Mouse (Mus musculus) embryonic facial prominence, embryonic 10.5 days (tissue): ENCODE data around the gene Nrg4. TPM values are rescaled to one million over a fixed set of nuclear protein-coding genes. Genes with fewer than 3 reads are reported as not detected.
"Not testable (repeated sequence)": the region's sequence is repeated elsewhere in the genome, so short reads cannot be mapped to it uniquely, and the experiment has no call there.

Source experiments
- DNase-seq: peaks from one replicate; pipeline ENCODE4 v3.0.0-alpha.2; 2017; ENCODE audit warnings: low spot score
- H3K27ac ChIP-seq: fragments of 300-500 bp; sonication (generic); replicated peaks from 2 replicates; pipeline ENCODE4 v1.5.1; 2016; ENCODE audit warnings: mild to moderate bottlenecking
- H3K27me3 ChIP-seq: fragments of 300-500 bp; sonication (generic); replicated peaks from 2 replicates; pipeline ENCODE4 v1.6.1; 2016; ENCODE audit warnings: low read depth, mild to moderate bottlenecking; ENCODE audit not compliant: poor library complexity, severe bottlenecking
- H3K36me3 ChIP-seq: fragments of 300-500 bp; sonication (generic); replicated peaks from 2 replicates; pipeline ENCODE4 v1.6.1; 2016; ENCODE audit warnings: mild to moderate bottlenecking, moderate library complexity
- H3K4me1 ChIP-seq: fragments of 300-500 bp; sonication (generic); 2 replicates; pipeline ENCODE4 v1.6.1; 2016
- H3K4me3 ChIP-seq: fragments of 300-500 bp; sonication (generic); 2 replicates; pipeline ENCODE4 v1.5.1; 2016; ENCODE audit warnings: mild to moderate bottlenecking, moderate library complexity
- H3K9me3 ChIP-seq: fragments of 300-500 bp; sonication (generic); 2 replicates; pipeline ENCODE4 v1.6.1; 2016; ENCODE audit warnings: mild to moderate bottlenecking
- WGBS: fragments of 180-500 bp; shearing (Covaris S2); methylation state at CpG from one replicate; pipeline ENCODE4 v1.1.7; 2016; 5-methylcytosine and 5-hydroxymethylcytosine counted together
- polyA plus RNA-seq: library from polyadenylated mRNA; unstranded; fragments of >200 nt; fragmentation: Nextera tagmentation; extraction: Ambion mirVana; gene quantifications from 2 replicates; pipeline ENCODE4 v1.2.1, GENCODE M21; 2016

The Nrg4 gene
- polyA plus RNA-seq, 1 experiment from 2014 or later = 1.6 TPM

DNA sequence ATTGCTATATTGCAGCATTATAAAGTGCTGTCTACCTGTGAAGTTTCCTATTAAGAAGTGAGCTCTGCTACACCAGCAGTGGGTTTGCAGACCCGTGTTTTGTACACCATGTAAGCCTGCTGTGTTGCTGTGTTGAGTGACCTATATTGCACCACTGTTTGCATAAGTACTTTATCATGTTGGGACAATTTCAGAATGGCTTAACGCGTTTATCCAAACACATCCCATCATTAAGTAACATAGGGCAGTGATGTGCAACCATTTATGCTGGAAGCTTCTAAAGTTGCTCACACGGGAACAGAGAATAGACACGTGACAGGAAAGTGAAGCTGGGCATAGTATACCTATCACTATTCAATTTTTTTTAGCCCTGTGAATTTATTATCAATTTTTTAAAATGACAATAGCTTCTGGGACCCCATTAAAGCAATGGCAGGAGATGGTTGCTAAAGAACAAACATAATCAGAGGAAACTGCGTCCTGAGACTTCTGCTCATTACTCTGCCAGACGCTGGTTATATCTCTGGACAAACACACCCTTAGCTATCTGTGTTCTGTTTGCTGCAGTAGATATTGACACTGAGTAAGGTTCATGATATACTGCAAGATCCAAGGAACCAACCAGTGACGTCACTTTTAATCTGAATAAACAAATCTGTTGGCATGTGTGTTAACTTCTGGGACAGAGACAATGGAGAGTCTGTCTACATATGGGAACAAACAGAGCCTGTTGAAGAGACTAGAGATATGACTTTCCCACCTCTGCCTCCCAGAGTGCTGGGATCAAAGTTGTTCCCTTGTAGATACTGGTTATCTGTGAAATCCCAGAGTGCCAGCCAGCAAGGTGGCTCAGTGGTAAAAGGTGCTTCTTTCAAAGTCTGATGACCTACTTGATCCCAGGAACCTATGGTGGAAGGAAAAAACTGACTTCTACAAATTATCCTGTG, 62.0 kb downstream of the Nrg4 start:
- DNase-seq = no peak
- Histone ChIP-seq H3K9me3 (no peaks in the 10 kb centered on the region), H3K4me3 (no peak overlapping the region), H3K4me1 (no peaks in the 10 kb centered on the region), H3K36me3 (no peaks in the 10 kb centered on the region), H3K27ac (no peak overlapping the region), H3K27me3 (no peaks in the 10 kb centered on the region)
- WGBS = 83% methylated on average over 8 of the region's 8 CpGs

DNA sequence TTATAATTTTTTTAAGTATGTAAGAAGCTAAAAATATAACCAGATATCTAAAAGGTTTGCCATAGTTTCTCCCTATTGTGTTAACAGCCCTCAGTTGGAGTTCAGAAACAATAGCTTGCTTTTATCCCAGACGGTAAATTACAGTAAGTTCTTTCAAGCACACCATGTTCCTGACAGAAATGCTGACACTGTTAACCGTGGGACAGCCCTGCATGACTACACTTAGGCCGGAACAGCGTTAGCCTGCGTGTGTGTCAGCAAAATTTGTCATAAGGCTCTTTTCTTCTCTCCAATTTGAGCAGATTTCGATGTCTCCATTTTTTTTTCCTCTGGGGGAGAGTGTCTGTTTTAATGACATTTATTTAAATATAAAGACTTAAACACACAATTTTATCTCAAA, 66.9 kb downstream of the Nrg4 start:
- DNase-seq = no peak
- H3K4me1 ChIP-seq = no peaks in the 10 kb centered on the region
- H3K27ac ChIP-seq = no peak overlapping the region
- WGBS = 76% methylated on average over 6 of the region's 6 CpGs
- H3K4me3 ChIP-seq = no peak overlapping the region
- no peaks in the 10 kb centered on the region for H3K9me3 ChIP-seq
- no peaks in the 10 kb centered on the region for H3K27me3 ChIP-seq
- no peaks in the 10 kb centered on the region for H3K36me3 ChIP-seq

DNA sequence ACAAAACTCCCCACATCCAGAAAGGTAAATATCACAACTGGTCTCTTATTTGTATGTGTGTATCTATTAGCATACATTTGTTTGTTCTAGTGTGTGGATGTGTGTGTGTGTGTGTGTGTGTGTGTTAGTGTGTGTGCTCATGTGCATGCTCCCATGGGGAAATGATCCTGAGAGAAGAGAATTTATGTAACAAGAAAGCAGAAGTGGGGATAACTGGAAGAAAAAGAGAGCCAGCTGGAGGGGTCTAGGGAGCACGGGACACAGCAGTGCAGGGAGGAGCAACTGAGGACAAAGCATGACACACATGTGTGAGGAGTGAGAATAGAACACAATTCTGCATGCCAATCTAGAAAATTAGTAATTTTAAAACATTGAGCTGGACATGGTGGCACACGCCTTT, 69.5 kb downstream of the Nrg4 start:
- 83% methylated on average over 2 of the region's 2 CpGs for WGBS
- no peaks in the 10 kb centered on the region for H3K36me3 ChIP-seq
- no peaks in the 10 kb centered on the region for H3K4me1 ChIP-seq
- no peaks in the 10 kb centered on the region for H3K27me3 ChIP-seq
- no peak overlapping the region for H3K27ac ChIP-seq
- no peak overlapping the region for H3K4me3 ChIP-seq
- no peak for DNase-seq
- no peaks in the 10 kb centered on the region for H3K9me3 ChIP-seq

DNA sequence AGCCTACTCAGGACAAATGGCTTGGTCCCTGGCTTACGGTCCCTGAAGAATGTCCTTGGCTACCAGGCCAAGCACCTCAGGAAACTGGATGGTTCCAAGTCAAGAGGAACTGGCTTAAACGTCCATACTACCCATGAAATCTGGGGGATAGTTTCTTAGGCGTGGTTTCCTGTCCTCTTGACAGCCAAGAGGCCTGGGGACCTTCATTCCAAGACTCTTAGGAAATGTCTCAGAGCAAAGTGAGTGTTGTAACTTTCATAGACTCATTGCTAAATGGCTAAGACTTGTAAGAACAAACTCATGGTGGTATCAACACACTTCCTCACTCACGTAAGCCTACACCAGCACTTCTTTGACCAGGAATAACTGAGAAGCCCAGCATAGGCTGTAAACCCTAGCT, 71.0 kb downstream of the Nrg4 start:
- no peak for DNase-seq
- no peaks in the 10 kb centered on the region for H3K9me3 ChIP-seq
- no peaks in the 10 kb centered on the region for H3K27me3 ChIP-seq
- no peak overlapping the region for H3K27ac ChIP-seq
- no peaks in the 10 kb centered on the region for H3K36me3 ChIP-seq
- H3K4me3 ChIP-seq = no peak overlapping the region
- no peaks in the 10 kb centered on the region for H3K4me1 ChIP-seq
- whole genome bisulfite sequencing = 71% methylated on average over 4 of the region's 4 CpGs

DNA sequence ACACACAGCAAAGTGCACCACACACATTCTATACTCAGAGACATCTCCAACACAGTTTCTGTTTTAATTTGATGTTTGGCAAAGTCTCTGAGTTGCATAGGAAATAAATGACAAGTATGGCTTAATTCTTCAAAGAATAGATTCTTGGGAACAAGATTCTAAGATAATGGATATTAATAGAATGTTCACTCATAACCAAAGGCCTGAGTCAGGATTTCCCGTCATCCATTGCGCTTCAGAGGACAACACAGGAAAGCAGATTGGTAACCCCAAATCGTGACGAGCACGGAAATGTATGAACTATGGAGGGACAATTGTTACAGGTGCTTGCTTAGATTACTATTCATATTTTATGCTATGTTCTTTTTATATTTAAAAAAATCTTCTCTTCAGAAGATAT, 71.6 kb downstream of the Nrg4 start:
- WGBS = 95% methylated on average over 5 of the region's 5 CpGs
- Histone ChIP-seq H3K4me3 (no peak overlapping the region), H3K27me3 (no peaks in the 10 kb centered on the region), H3K36me3 (no peaks in the 10 kb centered on the region), H3K9me3 (no peaks in the 10 kb centered on the region), H3K4me1 (no peaks in the 10 kb centered on the region), H3K27ac (no peak overlapping the region)
- DNase-seq = no peak

DNA sequence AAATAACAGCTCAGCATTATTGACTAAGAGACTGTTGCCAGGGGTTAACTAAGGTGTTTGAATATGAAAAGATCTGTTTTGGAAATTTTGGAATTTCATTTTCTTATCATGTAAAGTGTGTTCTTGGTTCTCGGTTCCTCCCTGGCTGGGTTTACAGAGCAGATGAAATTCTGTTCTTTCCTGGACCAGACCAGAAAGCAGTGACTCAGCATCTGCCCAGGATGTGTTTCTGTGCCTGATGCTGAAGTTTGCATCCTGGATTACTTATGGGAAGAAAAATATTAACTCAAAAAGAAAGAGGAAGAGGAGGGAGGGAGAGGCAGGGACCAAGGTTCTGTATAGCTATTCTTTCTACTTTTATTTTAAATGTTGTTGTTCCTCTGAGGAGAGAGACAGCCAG, 72.8 kb downstream of the Nrg4 start:
- 76% methylated on average over 1 of the region's 1 CpGs for WGBS
- no peaks in the 10 kb centered on the region for H3K27me3 ChIP-seq

DNA sequence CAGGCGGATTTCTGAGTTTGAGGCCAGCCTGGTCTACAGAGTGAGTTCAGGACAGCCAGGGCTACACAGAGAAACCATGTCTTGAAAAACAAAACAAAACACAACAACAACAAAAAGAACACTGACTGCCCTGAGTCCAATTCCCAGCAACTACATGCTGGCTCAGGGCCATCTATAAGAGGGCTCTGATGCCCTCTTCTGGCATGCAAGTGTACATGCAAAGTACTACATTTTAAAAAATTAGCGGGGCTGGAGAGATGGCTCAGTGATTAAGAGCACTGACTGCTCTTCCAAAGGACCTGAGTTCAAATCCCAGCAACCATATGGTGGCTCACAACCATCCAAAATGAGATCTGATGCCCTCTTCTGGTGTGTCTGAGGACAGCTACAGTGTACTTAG, 74.5 kb downstream of the Nrg4 start:
- H3K27me3 ChIP-seq, H3K4me1 ChIP-seq, H3K4me3 ChIP-seq, H3K27ac ChIP-seq, H3K36me3 ChIP-seq, DNase-seq, H3K9me3 ChIP-seq: not testable (repeated sequence)
- WGBS = 52% methylated on average over 2 of the region's 2 CpGs

More for the DNA sequence above, 72.8 kb downstream of the Nrg4 start:
- H3K27ac ChIP-seq = no peak overlapping the region
- H3K4me3 ChIP-seq = no peak overlapping the region
- no peaks in the 10 kb centered on the region for H3K4me1 ChIP-seq
- no peak for DNase-seq
- no peaks in the 10 kb centered on the region for H3K36me3 ChIP-seq
- H3K9me3 ChIP-seq = no peaks in the 10 kb centered on the region

DNA sequence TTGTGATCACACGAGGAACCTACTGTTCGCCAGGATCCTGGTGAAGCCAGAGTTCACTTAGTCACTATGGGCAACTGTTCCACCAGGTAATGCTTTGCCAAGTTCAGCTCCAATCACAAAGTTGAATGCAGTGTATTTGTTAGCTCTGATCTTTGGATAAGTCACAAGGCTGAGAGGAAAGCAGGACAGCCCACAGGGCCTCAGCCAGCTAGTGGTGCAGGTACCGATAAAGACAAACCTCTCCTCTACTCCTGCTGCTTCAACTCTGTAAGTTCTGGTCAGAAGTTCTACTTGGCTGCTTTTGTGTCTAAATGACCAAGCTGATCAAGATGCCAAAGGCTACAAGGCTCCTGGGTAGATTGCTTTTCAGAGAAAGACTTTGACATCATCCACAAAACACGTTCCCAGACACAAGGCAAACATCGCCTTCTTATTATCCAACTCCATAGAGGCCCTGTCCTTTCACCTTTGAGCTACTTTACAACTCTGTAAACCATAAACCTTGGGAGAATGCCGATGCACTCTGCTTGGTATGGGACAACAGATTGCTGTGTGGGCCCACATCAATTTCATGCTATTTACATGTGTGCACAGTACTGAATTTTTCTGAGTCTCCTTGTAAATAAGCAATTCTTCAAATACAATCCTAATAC, 75.9 kb downstream of the Nrg4 start:
- Histone ChIP-seq H3K9me3 (no peaks in the 10 kb centered on the region), H3K27ac (no peak overlapping the region), H3K4me3 (no peak overlapping the region), H3K4me1 (no peaks in the 10 kb centered on the region), H3K36me3 (no peaks in the 10 kb centered on the region), H3K27me3 (no peaks in the 10 kb centered on the region)
- WGBS = 91% methylated on average over 6 of the region's 6 CpGs
- DNase-seq = no peak

DNA sequence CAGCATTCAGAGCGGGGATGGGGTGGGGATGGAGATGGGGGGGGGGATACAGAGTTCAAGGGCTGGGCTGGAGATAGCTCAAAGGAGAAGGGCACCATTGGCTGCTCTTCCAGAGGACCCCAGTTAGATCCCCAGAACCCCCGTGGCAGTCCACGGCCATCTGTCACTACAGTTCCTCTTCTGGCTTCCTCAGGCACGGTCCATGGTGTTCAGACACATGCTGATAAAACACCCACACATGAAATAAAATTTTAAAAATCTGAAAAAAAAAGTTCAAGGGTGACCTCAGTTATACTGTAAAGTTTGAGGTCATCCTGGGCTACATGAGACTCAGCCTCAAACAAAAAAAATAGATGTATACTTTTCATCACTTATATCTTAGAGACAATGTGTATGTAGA, 78.2 kb downstream of the Nrg4 start:
- Histone ChIP-seq H3K9me3 (no peaks in the 10 kb centered on the region), H3K27me3 (no peaks in the 10 kb centered on the region)
- WGBS = 84% methylated on average over 4 of the region's 4 CpGs

DNA sequence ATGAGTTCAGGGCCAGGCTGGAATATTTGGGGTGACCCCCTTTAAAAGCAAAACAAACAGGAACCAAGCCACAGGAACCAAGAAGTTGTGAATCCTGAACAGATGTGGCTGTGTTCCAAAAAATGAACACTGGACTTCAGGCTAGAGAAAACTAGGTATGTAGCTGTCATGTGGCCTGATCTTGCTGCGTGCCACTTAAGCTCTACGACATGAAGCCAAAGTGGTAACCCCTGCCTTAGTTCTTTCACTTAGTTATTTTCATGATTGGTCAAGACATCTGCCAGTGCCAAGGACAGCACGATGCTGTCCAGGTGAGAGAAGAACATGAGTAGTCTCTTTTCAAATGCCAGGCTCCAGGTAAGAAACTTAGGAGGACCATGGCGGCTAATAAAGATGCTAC, 79.7 kb downstream of the Nrg4 start:
- Histone ChIP-seq H3K27me3 (peaks cover 7% of the 10 kb centered on the region; the same call in 1 of the 2 replicates), H3K36me3 (no peaks in the 10 kb centered on the region), H3K4me1 (no peaks in the 10 kb centered on the region), H3K4me3 (no peak overlapping the region), H3K27ac (no peak overlapping the region), H3K9me3 (no peaks in the 10 kb centered on the region)
- 94% methylated on average over 4 of the region's 4 CpGs for WGBS
- no peak for DNase-seq

More for the DNA sequence above, 78.2 kb downstream of the Nrg4 start:
- no peak for DNase-seq
- Histone ChIP-seq H3K4me1 (no peaks in the 10 kb centered on the region), H3K4me3 (no peak overlapping the region), H3K36me3 (no peaks in the 10 kb centered on the region), H3K27ac (no peak overlapping the region)

DNA sequence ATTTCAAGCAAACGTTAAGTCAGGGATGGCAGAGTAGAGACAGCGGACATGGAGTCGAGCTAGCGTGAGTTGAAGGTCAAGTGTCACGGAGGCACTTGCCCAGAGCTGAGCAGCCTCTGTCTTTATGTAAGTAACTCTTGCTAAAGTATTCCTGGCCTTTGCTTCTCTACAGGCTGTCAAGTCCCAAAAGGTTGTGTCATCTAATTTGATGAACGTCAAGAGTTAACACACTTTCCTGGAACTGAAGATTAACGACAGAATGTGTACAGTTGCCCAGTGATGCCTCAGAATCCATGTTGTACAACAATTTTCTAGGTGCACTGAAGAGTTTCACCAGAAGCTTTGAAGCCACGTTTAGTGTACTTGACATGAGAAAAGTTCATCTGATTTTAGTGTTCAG, 80.2 kb downstream of the Nrg4 start:
- H3K4me3 ChIP-seq = no peak overlapping the region
- H3K36me3 ChIP-seq = no peaks in the 10 kb centered on the region
- no peak overlapping the region for H3K27ac ChIP-seq
- no peaks in the 10 kb centered on the region for H3K9me3 ChIP-seq
- H3K4me1 ChIP-seq = no peaks in the 10 kb centered on the region
- 78% methylated on average over 8 of the region's 8 CpGs for WGBS
- DNase-seq = no peak
- H3K27me3 ChIP-seq = peaks cover 12% of the 10 kb centered on the region; the same call in 1 of the 2 replicates

DNA sequence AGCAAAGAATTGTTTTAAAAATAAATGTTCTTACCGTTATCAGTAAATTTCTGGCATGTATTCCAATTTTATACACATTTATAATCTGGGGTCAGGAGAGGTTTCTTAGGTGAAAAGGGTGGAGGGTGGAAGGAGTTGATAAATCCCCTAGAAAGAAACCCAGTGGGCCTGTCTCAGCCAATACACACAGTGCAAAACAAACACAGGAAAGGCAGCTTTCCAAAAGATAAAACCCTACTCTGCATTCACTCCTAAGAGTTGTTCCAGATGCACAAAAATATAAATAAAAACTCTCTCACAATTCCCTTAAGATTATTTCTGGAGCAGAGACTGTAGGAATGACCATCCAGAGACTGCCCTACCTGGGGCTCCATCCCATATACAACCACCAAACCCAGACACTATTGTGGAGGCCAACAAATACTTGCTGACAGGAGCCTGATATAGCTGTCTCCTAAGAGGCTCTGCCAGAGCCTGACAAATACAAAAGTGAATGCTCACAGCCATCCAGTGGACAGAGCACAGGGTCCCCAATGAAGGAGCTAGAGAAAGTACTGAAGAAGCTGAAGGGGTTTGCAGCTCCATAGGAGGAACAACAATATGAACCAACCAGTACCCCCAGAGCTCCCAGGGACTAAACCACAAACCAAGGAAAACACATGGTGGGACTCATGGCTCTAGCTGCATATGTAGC, 81.4 kb downstream of the Nrg4 start:
- H3K9me3 ChIP-seq, H3K36me3 ChIP-seq, DNase-seq, H3K4me3 ChIP-seq, H3K4me1 ChIP-seq, H3K27ac ChIP-seq: not testable (repeated sequence)
- peaks cover 16% of the 10 kb centered on the region; the same call in 1 of the 2 replicates for H3K27me3 ChIP-seq
- 95% methylated on average over 1 of the region's 1 CpGs for WGBS
